Mouse (Mus musculus) heart, adult 2 months (tissue): Measurements from ENCODE around the gene Manba. TPM values are rescaled to one million over a fixed set of nuclear protein-coding genes. Genes with fewer than 3 reads are reported as not detected.
"Not testable (repeated sequence)": the region's sequence is repeated elsewhere in the genome, so short reads cannot be mapped to it uniquely, and the experiment has no call there.

ENCODE experiments used
- DNase-seq, 2 experiments: peaks; one replicate each; pipeline ENCODE4 v3.0.0; 2021
- H3K27ac ChIP-seq: fragments of 200-600 bp; 2 replicates; pipeline ENCODE4 v1.8.1; 2022
- H3K27me3 ChIP-seq: fragments of 200-500 bp; 2 replicates; pipeline ENCODE4 v1.6.1; 2012; ENCODE audit warnings: mild to moderate bottlenecking, low read length, inconsistent platforms, mixed read lengths; ENCODE audit not compliant: control insufficient read depth, insufficient read depth
- H3K36me3 ChIP-seq: fragments of 200-500 bp; 2 replicates; pipeline ENCODE4 v1.6.1; 2012; ENCODE audit warnings: low read length, inconsistent platforms; ENCODE audit not compliant: control insufficient read depth, insufficient read depth
- H3K4me1 ChIP-seq: fragments of 200-500 bp; 2 replicates; pipeline ENCODE4 v1.6.1; 2011; ENCODE audit warnings: low read length; ENCODE audit not compliant: control insufficient read depth, insufficient read depth
- H3K4me3 ChIP-seq: fragments of 200-600 bp; 2 replicates; pipeline ENCODE4 v1.8.1; 2022
- H3K79me2 ChIP-seq: fragments of 200-500 bp; replicated peaks from 2 replicates; pipeline ENCODE4 v1.6.1; 2012; ENCODE audit warnings: mild to moderate bottlenecking, inconsistent platforms, low read length, moderate library complexity, mixed read lengths; ENCODE audit not compliant: control insufficient read depth, insufficient read depth
- H3K9ac ChIP-seq: fragments of 200-500 bp; 2 replicates; pipeline ENCODE4 v1.6.1; 2012; ENCODE audit warnings: low read depth, mild to moderate bottlenecking, control low read depth, inconsistent platforms, low read length, mixed read lengths
- CTCF ChIP-seq: fragments of 200-600 bp; IDR thresholded peaks from 2 replicates; pipeline ENCODE4 v1.8.1; 2022; ENCODE audit warnings: antibody characterized with exemption, mild to moderate bottlenecking, moderate library complexity
- EP300 ChIP-seq: fragments of 200-500 bp; IDR thresholded peaks from 2 replicates; pipeline ENCODE4 v1.6.1; 2011; ENCODE audit warnings: low read depth, low read length, control low read depth; ENCODE audit not compliant: insufficient read depth
- POLR2A ChIP-seq: fragments of 200-500 bp; IDR thresholded peaks from 2 replicates; pipeline ENCODE4 v1.6.1; 2011; ENCODE audit warnings: mild to moderate bottlenecking, low read depth, low read length, control low read depth; ENCODE audit not compliant: insufficient read depth
- WGBS: fragments of 180-500 bp; shearing (Covaris S2); methylation state at CpG from one replicate; pipeline ENCODE4 v1.1.7; 2018; 5-methylcytosine and 5-hydroxymethylcytosine counted together
- intact Hi-C: fragments of 180-260 bp; cut with DNase I; formaldehyde crosslinking; loops from one replicate; pipeline ENCODE4 v1.15.1; 2025
- polyA plus RNA-seq: library from polyadenylated mRNA; depleted of rRNA; stranded (reverse); fragments of >200 nt; gene quantifications from 2 replicates; pipeline ENCODE4 v1.2.3, GENCODE M21; 2012
- total RNA-seq, 2 experiments: library from RNA; stranded (reverse); gene quantifications; 2 replicates each; pipeline ENCODE4 v1.2.3; 2021

Gene Manba
- total and polyA plus RNA-seq, 3 experiments, result 8.2 to 16.4 (median 15.7) TPM

- Histone ChIP-seq H3K79me2 (no peaks in the 10 kb centered on the region; the same call in 1 of the 2 replicates), H3K9ac (no peak overlapping the region), H3K36me3 (no peaks in the 10 kb centered on the region), H3K27ac (no peak overlapping the region), H3K4me1 (no peaks in the 10 kb centered on the region), H3K27me3 (no peaks in the 10 kb centered on the region), H3K4me3 (no peak overlapping the region)
- no peak for TF ChIP-seq POLR2A
- TF ChIP-seq CTCF, result no peak
- TF ChIP-seq EP300, result no peak
- intact Hi-C loops, result loop anchor here (5.0 kb wide), 2 partner anchors 34 to 86 kb away; no protein-coding TSS in a partner anchor
- no peak for DNase-seq
- WGBS, result 67% methylated on average over 4 of the region's 4 CpGs
These were observed 2.4 kb downstream of the Manba start for GRCm38 (mm10) chr3:135487803-135488202.

- H3K79me2 ChIP-seq, result no peaks in the 10 kb centered on the region; the same call in 1 of the 2 replicates
- H3K4me3 ChIP-seq, result no peak overlapping the region
- TF ChIP-seq POLR2A (no peak), CTCF (no peak), EP300 (no peak)
- WGBS, result 82% methylated on average over 5 of the region's 5 CpGs
- DNase-seq, result no peak
- intact Hi-C loops, result loop anchor here (5.0 kb wide), 2 partner anchors 32 to 88 kb away; no protein-coding TSS in a partner anchor
- H3K9ac ChIP-seq, result no peak overlapping the region
- H3K27me3 ChIP-seq, result no peaks in the 10 kb centered on the region
- no peak overlapping the region for H3K27ac ChIP-seq
- H3K4me1 ChIP-seq, result no peaks in the 10 kb centered on the region
- H3K36me3 ChIP-seq, result no peaks in the 10 kb centered on the region
These were observed 4.6 kb downstream of the Manba start for GRCm38 (mm10) chr3:135489865-135490520.

- 93% methylated on average over 6 of the region's 6 CpGs for WGBS
- H3K4me1 ChIP-seq, result no peaks in the 10 kb centered on the region
- no peak for DNase-seq
These were observed 5.7 kb downstream of the Manba start for GRCm38 (mm10) chr3:135491102-135491501.

GRCm38 (mm10) chr3:135493320-135493719, 7.9 kb downstream of the Manba start:
- H3K9ac ChIP-seq, H3K4me3 ChIP-seq, H3K79me2 ChIP-seq, H3K27me3 ChIP-seq, H3K4me1 ChIP-seq, intact Hi-C loops, H3K36me3 ChIP-seq, H3K27ac ChIP-seq, DNase-seq: not testable (repeated sequence)
- 82% methylated on average over 7 of the region's 7 CpGs for WGBS

More at GRCm38 (mm10) chr3:135491102-135491501, 5.7 kb downstream of the Manba start:
- intact Hi-C loops, result no loop called here
- no peak overlapping the region for H3K9ac ChIP-seq
- H3K4me3 ChIP-seq, result no peak overlapping the region
- H3K27ac ChIP-seq, result no peak overlapping the region
- H3K79me2 ChIP-seq, result no peaks in the 10 kb centered on the region
- no peaks in the 10 kb centered on the region for H3K36me3 ChIP-seq
- H3K27me3 ChIP-seq, result no peaks in the 10 kb centered on the region
- TF ChIP-seq CTCF (no peak), EP300 (no peak), POLR2A (no peak)

GRCm38 (mm10) chr3:135497956-135498355, 12.5 kb downstream of the Manba start:
- DNase-seq, H3K36me3 ChIP-seq, H3K27me3 ChIP-seq, H3K79me2 ChIP-seq, intact Hi-C loops, H3K4me3 ChIP-seq, H3K9ac ChIP-seq, H3K27ac ChIP-seq, H3K4me1 ChIP-seq: not testable (repeated sequence)
- TF ChIP-seq CTCF, result 0 out of 2 replicates have a peak, but pooled peaks have one; percentile 9
- WGBS, result 84% methylated on average over 4 of the region's 4 CpGs

DNA sequence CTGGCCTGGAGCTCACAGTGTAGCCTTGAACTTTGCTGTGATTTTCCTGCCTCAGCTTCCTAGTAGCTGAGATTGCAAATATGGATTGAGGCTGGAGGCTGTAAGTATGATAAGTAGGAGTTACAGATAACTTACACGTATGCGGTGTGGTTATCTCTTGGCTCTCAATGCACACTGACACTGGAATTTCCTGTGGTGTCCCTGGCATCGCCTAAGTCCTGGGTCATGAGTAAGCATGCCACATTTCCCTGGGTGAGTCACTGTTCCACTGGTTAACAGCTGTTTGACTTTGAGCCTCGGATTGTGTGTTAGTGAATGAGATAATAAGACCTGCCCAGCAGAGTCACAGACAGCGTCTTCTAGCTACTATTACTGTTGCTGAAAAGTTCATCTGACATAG, 13.5 kb downstream of the Manba start:
- peaks cover 6% of the 10 kb centered on the region for H3K36me3 ChIP-seq
- intact Hi-C loops, result no loop called here
- no peak overlapping the region for H3K9ac ChIP-seq
- no peak overlapping the region for H3K27ac ChIP-seq
- H3K4me3 ChIP-seq, result no peak overlapping the region
- TF ChIP-seq CTCF, result no peak
- no peak for TF ChIP-seq EP300
- TF ChIP-seq POLR2A, result no peak
- peaks cover 6% of the 10 kb centered on the region for H3K4me1 ChIP-seq
- WGBS, result 27% methylated on average over 5 of the region's 5 CpGs
- H3K27me3 ChIP-seq, result no peaks in the 10 kb centered on the region
- H3K79me2 ChIP-seq, result no peaks in the 10 kb centered on the region
- no peak for DNase-seq
